Mouse (Mus musculus): ENCODE results near the gene Ube2r2.

DNA sequence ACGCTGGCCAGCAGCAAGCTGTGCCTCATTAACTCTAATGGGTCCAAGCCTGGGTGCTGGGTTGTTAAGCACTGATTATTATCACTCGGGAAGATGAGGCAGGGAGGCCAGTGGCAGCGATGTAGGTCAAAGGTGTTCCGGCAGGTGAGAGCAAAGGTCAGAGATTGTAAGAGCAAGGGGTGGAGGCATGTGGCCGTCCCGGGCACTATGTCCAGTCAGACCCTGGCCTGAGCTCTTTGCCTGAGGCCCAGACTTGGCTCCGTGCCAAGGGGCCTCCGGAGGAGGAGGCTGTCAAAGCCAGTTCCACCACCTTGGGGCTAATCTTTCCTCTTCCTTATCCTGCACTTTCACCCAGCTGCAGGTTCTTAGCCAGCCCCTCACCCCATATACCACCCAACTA lies 39.4 kb upstream of the Ube2r2 start:
- TF ChIP-seq POLR2A (IDR thresholded peaks at IDR 0.05; ENCODE audit: extremely low read depth, insufficient read depth, low read length) (no peak), CTCF (IDR thresholded peaks at IDR 0.05; ENCODE audit: extremely low read depth, insufficient read depth, low read length) (no peak)

Data from cortical plate, adult 2 months (tissue).